Mouse (Mus musculus) CH12F3 (cell line): ENCODE data around the gene Pde6h.

Experiments
- in situ Hi-C: fragments of 300-500 bp; cut with MboI; formaldehyde crosslinking; loops from 2 replicates; pipeline ENCODE4 v1.14.3; 2020; ENCODE audit warnings: low sequenced_read_pairs

Pde6h gene

GRCm38 (mm10) chr6:136939326-136940187 is 15.9 kb downstream of the Pde6h start:
- in situ Hi-C loops: no loop called here

GRCm38 (mm10) chr6:136940188-136940960 is 16.7 kb downstream of the Pde6h start:
- in situ Hi-C loops: no loop called here

GRCm38 (mm10) chr6:136941051-136942021 is 17.7 kb downstream of the Pde6h start, which contains the start of gene Arhgdib:
Gene Arhgdib, minus strand, starts transcription at chr6:136941899.
- in situ Hi-C loops: no loop called here

GRCm38 (mm10) chr6:136942280-136942679 is 18.6 kb downstream of the Pde6h start:
- in situ Hi-C loops: no loop called here

GRCm38 (mm10) chr6:136943392-136943791 is 19.8 kb downstream of the Pde6h start:
- in situ Hi-C loops: no loop called here

GRCm38 (mm10) chr6:136944511-136944910 is 20.9 kb downstream of the Pde6h start:
- in situ Hi-C loops: no loop called here

- in situ Hi-C loops: no loop called here
Measured at GRCm38 (mm10) chr6:136946241-136946640, 22.6 kb downstream of the Pde6h start.

- in situ Hi-C loops: no loop called here
Measured at GRCm38 (mm10) chr6:136946943-136947342, 23.3 kb downstream of the Pde6h start.

- in situ Hi-C loops: no loop called here
Measured at GRCm38 (mm10) chr6:136947716-136948115, 24.1 kb downstream of the Pde6h start.

- in situ Hi-C loops: no loop called here
Measured at GRCm38 (mm10) chr6:136950171-136950570, 26.5 kb downstream of the Pde6h start.

GRCm38 (mm10) chr6:136952930-136953329 is 29.3 kb downstream of the Pde6h start:
- in situ Hi-C loops: no loop called here

GRCm38 (mm10) chr6:136954192-136954591 is 30.6 kb downstream of the Pde6h start:
- in situ Hi-C loops: no loop called here

GRCm38 (mm10) chr6:136954715-136955114 is 31.1 kb downstream of the Pde6h start:
- in situ Hi-C loops: no loop called here

- in situ Hi-C loops: no loop called here
Measured at GRCm38 (mm10) chr6:136955240-136955639, 31.6 kb downstream of the Pde6h start.

- in situ Hi-C loops: no loop called here
Measured at GRCm38 (mm10) chr6:136957062-136957461, 33.4 kb downstream of the Pde6h start.

GRCm38 (mm10) chr6:136959131-136959530 is 35.5 kb downstream of the Pde6h start:
- in situ Hi-C loops: no loop called here

- in situ Hi-C loops: no loop called here
Measured at GRCm38 (mm10) chr6:136962957-136963356, 39.3 kb downstream of the Pde6h start.

- in situ Hi-C loops: no loop called here
Measured at GRCm38 (mm10) chr6:136964609-136965510, 41.2 kb downstream of the Pde6h start.

GRCm38 (mm10) chr6:136965912-136966311 is 42.3 kb downstream of the Pde6h start:
- in situ Hi-C loops: no loop called here

GRCm38 (mm10) chr6:136967466-136967865 is 43.8 kb downstream of the Pde6h start:
- in situ Hi-C loops: no loop called here
